Mouse (Mus musculus) mouse trophoblast stem cell (cell line): Measurements from ENCODE around the gene Exoc7.

ENCODE experiments used
- in situ Hi-C, 2 experiments: fragments of 300-500 bp; cut with MseI, MboI; formaldehyde crosslinking; loops; 2 replicates in 1 of 2; 3 replicates in 1 of 2; pipeline ENCODE4 v1.15.1; 2025

The Exoc7 gene

GRCm38 (mm10) chr11:116247502-116248222, 59.4 kb downstream of the Exoc7 start:
- in situ Hi-C loops, result no loop called here

- in situ Hi-C loops, result no loop called here
Observed at GRCm38 (mm10) chr11:116245616-116246015, 61.4 kb downstream of the Exoc7 start.

GRCm38 (mm10) chr11:116244580-116244979, 62.5 kb downstream of the Exoc7 start:
- in situ Hi-C loops, result no loop called here

- in situ Hi-C loops, result no loop called here
Observed at GRCm38 (mm10) chr11:116241744-116242235, 65.2 kb downstream of the Exoc7 start.

DNA sequence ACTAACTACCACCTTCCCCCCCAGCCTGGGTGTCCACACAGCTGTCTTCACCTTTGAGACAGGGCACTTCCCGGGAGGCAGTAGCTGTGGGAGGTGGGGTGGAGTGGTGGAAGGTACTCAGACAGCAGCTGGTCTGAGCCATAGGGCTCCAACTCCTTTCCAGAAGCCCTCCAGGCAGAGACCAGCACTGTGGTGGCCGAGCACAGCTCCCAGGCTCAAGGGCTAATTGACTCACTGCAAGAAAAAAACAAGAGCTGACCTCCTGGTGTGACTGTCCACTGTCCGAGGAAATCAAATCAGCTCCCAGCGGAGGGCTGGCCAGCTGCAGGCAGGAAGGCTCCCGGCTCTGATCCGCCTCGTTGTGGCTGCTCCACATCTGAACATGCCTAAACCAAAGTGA, 67.2 kb downstream of the Exoc7 start:
- in situ Hi-C loops, result no loop called here
